In genomic region chr17:31686225-31686564, GRCm38 (mm10) we compare ENCODE assay signal across 8 mouse cellular contexts. TPM values are rescaled to one million over a fixed set of nuclear protein-coding genes. Genes with fewer than 3 reads are reported as not detected.
DNase-seq lines count a peak whose midpoint lies in the region; ATAC-seq lines count a peak whose summit lies in the region.

No protein-coding gene starts in this region.

- 45% methylated on average over 3 of the region's 3 CpGs for WGBS in neural tube, embryonic 11.5 days
- WGBS in limb, embryonic 12.5 days = 30% methylated on average over 3 of the region's 3 CpGs

- H3K4me1 ChIP-seq in neural tube, embryonic 11.5 days (ENCODE audit: control insufficient read depth, insufficient read depth, low read length) = 0 out of 2 replicates have a peak, but pooled peaks cover 2% of the 10 kb centered on the region
- H3K4me1 ChIP-seq in limb, embryonic 12.5 days (replicated peaks) = peaks cover 11% of the 10 kb centered on the region

- DNase-seq in neural tube, embryonic 11.5 days (ENCODE audit: low spot score) = peak; percentile 34
- DNase-seq in neural tube, embryonic 10.5 days (ENCODE audit: extremely low spot score, low spot score) = no peak
- DNase-seq in heart, postnatal 10 days = peak; percentile 67 to 71
- DNase-seq in ovary, postnatal 10 days (ENCODE audit: low spot score) = peak; percentile 14
- DNase-seq in cerebellum, adult 11-12 months = no peak
- DNase-seq in spleen, adult 18-20 months = no peak
- DNase-seq in retina, embryonic 14.5 days (ENCODE audit: low spot score) = no peak

- no peaks in the 10 kb centered on the region for H3K27me3 ChIP-seq in neural tube, embryonic 11.5 days (ENCODE audit: control insufficient read depth, insufficient read depth, low read length)
- peaks cover 11% of the 10 kb centered on the region; the same call in 1 of the 2 replicates for H3K27me3 ChIP-seq in limb, embryonic 12.5 days

- H3K9me3 ChIP-seq in neural tube, embryonic 11.5 days (ENCODE audit: control insufficient read depth, low read length) = no peaks in the 10 kb centered on the region
- H3K9me3 ChIP-seq in limb, embryonic 12.5 days = no peaks in the 10 kb centered on the region

- no peak for ATAC-seq in neural tube, embryonic 11.5 days (ENCODE audit: insufficient read depth, low FRiP score, low TSS enrichment)
- ATAC-seq in limb, embryonic 12.5 days (ENCODE audit: insufficient number of reproducible peaks, insufficient read depth, low FRiP score, low TSS enrichment, low read depth) = peak; percentile 29; the same call in 1 of the 2 replicates

- no peak overlapping the region for H3K4me2 ChIP-seq in neural tube, embryonic 11.5 days (ENCODE audit: low read depth)
- peak overlapping the region; percentile 13 for H3K4me2 ChIP-seq in limb, embryonic 12.5 days

- no peak overlapping the region for H3K27ac ChIP-seq in neural tube, embryonic 11.5 days (ENCODE audit: low read depth, low read length)
- H3K27ac ChIP-seq in limb, embryonic 12.5 days = peak overlapping the region; percentile 84

- no peak overlapping the region for H3K4me3 ChIP-seq in neural tube, embryonic 11.5 days (ENCODE audit: low read depth, low read length)
- H3K4me3 ChIP-seq in limb, embryonic 12.5 days (replicated peaks) = no peak overlapping the region

- H3K9ac ChIP-seq in neural tube, embryonic 11.5 days (ENCODE audit: low read length) = peak overlapping the region; percentile 11
- 0 out of 2 replicates have a peak overlapping the region, but pooled peaks have one; percentile 35 for H3K9ac ChIP-seq in limb, embryonic 12.5 days (replicated peaks)

- no peaks in the 10 kb centered on the region for H3K36me3 ChIP-seq in neural tube, embryonic 11.5 days (ENCODE audit: control insufficient read depth, insufficient read depth, low read length)
- no peaks in the 10 kb centered on the region for H3K36me3 ChIP-seq in limb, embryonic 12.5 days

- intact Hi-C loops in heart, postnatal 10 days (cut with DNase I) = loop anchor here (5.0 kb wide), 3 partner anchors 66 to 516 kb away; no protein-coding TSS in a partner anchor

RNA-seq across cellular contexts. Expression of gene Cryaa, which starts 8.6 kb away (rescaled TPM):
- not detected in 2 replicates for polyA plus RNA-seq in neural tube, embryonic 11.5 days (2014; fragmentation: Nextera tagmentation; extraction: Ambion mirVana)
- total RNA-seq in heart, postnatal 10 days (2021) = not detected
- 0.33 TPM in 1 of 2 replicates, not detected in the other for polyA plus RNA-seq in limb, embryonic 12.5 days (2016; fragmentation: Nextera tagmentation; extraction: Ambion mirVana)

RNA-seq across cellular contexts. Expression of gene U2af1, which starts 27.5 kb away (rescaled TPM):
- 196 and 205 TPM in 2 replicates for polyA plus RNA-seq in neural tube, embryonic 11.5 days (2014; fragmentation: Nextera tagmentation; extraction: Ambion mirVana)
- 100 to 1,000 TPM; 111 TPM for total RNA-seq in heart, postnatal 10 days (2021)
- polyA plus RNA-seq in limb, embryonic 12.5 days (2016; fragmentation: Nextera tagmentation; extraction: Ambion mirVana) = 411 and 432 TPM in 2 replicates

RNA-seq across cellular contexts. Expression of gene Cbs, which starts 49.2 kb away (rescaled TPM):
- 1.3 and 2.4 TPM in 2 replicates for polyA plus RNA-seq in neural tube, embryonic 11.5 days (2014; fragmentation: Nextera tagmentation; extraction: Ambion mirVana)
- 1 to 10 TPM in 1 of 2 experiments, under 1 TPM in 1; 0.55 to 1.0 TPM for total RNA-seq in heart, postnatal 10 days (2021)
- 2.8 and 2.9 TPM in 2 replicates for polyA plus RNA-seq in limb, embryonic 12.5 days (2016; fragmentation: Nextera tagmentation; extraction: Ambion mirVana)

Comparison
In these comparisons a context has a peak if more than half of its experiments do, and no peak if none do; other contexts are left out.
1. DNase-seq: peak in neural tube, embryonic 11.5 days (single experiment), heart, postnatal 10 days (2 of 2) and ovary, postnatal 10 days (single experiment); none in neural tube, embryonic 10.5 days (single experiment), cerebellum, adult 11-12 months (single experiment), spleen, adult 18-20 months (0 of 2) and retina, embryonic 14.5 days (single experiment).